Mouse (Mus musculus) cerebellum, adult 2 months (tissue): ENCODE results near the gene Impg1. TPM values are rescaled to one million over a fixed set of nuclear protein-coding genes. Genes with fewer than 3 reads are reported as not detected.

Experiments used
- DNase-seq, 2 experiments: peaks; one replicate each; pipeline ENCODE4 v3.0.0; 2021
- H3K27ac ChIP-seq: fragments of 200-500 bp; 2 replicates; pipeline ENCODE4 v1.5.1; 2012; ENCODE audit warnings: low read length, control low read depth, inconsistent platforms; ENCODE audit not compliant: insufficient read depth
- H3K27me3 ChIP-seq: fragments of 200-500 bp; 2 replicates; pipeline ENCODE4 v1.6.1; 2012; ENCODE audit warnings: inconsistent platforms, mild to moderate bottlenecking, low read length, moderate library complexity; ENCODE audit not compliant: control insufficient read depth, insufficient read depth
- H3K4me1 ChIP-seq: fragments of 200-500 bp; 2 replicates; pipeline ENCODE4 v1.6.1; 2011; ENCODE audit warnings: low read length; ENCODE audit not compliant: control insufficient read depth, insufficient read depth
- H3K4me3 ChIP-seq: fragments of 200-500 bp; replicated peaks from 2 replicates; pipeline ENCODE3; 2011; ENCODE audit warnings: mild to moderate bottlenecking, low read depth, low read length, control low read depth; ENCODE audit not compliant: insufficient read depth
- CTCF ChIP-seq: fragments of 200-500 bp; IDR thresholded peaks from 2 replicates; pipeline ENCODE4 v1.5.1; 2011; ENCODE audit warnings: low read depth, mild to moderate bottlenecking, control low read depth, low read length, moderate library complexity, borderline replicate concordance; ENCODE audit not compliant: insufficient read depth
- POLR2A ChIP-seq: fragments of 200-500 bp; IDR thresholded peaks from 2 replicates; pipeline ENCODE4 v1.6.1; 2011; ENCODE audit warnings: low read length, control low read depth, borderline replicate concordance; ENCODE audit not compliant: insufficient read depth
- WGBS: fragments of 180-500 bp; shearing (Covaris S2); methylation state at CpG from one replicate; pipeline ENCODE4 v1.1.7; 2018; 5-methylcytosine and 5-hydroxymethylcytosine counted together
- polyA plus RNA-seq: library from polyadenylated mRNA; depleted of rRNA; stranded (reverse); fragments of >200 nt; gene quantifications from 2 replicates; pipeline ENCODE4 v1.2.3, GENCODE M21; 2012

Gene Impg1
- polyA plus RNA-seq, 1 experiment: 0.25 TPM

DNA sequence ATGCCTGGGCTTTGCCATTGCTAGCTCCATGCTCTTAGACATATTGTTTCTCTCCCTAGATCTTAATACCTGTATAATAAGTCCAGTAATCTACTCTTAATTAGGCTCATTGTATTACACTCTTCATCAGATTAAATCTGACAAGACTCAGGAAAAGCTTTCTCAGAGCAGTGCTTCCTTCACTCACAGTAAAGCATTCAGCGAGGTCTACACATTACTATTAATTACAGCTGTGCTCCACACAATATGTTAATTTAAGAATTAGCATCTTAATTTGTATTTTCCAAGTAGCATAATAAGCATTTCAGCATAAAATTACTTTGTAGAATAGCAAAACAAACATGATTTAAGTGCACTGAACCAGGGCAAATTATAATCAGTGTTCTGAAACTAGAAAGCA lies 192.3 kb downstream of the Impg1 start:
- DNase-seq: no peak
- WGBS: 78% methylated on average over 1 of the region's 1 CpGs
- TF ChIP-seq POLR2A (no peak), CTCF (no peak)
- Histone ChIP-seq H3K4me1 (no peaks in the 10 kb centered on the region), H3K27ac (no peak overlapping the region), H3K27me3 (no peaks in the 10 kb centered on the region), H3K4me3 (no peak overlapping the region)

DNA sequence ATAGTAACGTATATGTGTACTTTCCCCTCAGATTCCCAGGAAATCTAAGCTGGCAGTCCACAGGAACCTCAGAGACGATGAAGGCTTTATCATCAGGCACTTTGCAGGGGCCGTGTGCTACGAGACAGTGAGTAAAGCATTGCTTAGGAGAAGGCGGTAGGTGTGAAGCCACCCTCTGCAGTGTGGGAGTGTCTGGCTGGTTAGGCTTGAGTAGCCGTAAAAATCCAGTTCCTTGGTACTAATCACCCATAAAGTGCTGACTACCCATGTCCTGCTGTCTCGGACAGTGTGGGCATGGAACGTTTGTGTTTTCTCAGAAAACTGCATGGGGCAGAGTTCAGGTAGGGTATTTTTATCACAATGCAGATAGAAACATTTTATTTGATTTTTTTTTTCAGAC lies 195.7 kb downstream of the Impg1 start:
- H3K4me1 ChIP-seq: no peaks in the 10 kb centered on the region
- WGBS: 69% methylated on average over 8 of the region's 8 CpGs
- no peak overlapping the region for H3K27ac ChIP-seq
- H3K4me3 ChIP-seq: no peak overlapping the region
- DNase-seq: no peak
- H3K27me3 ChIP-seq: no peaks in the 10 kb centered on the region
- TF ChIP-seq POLR2A (no peak), CTCF (no peak)

DNA sequence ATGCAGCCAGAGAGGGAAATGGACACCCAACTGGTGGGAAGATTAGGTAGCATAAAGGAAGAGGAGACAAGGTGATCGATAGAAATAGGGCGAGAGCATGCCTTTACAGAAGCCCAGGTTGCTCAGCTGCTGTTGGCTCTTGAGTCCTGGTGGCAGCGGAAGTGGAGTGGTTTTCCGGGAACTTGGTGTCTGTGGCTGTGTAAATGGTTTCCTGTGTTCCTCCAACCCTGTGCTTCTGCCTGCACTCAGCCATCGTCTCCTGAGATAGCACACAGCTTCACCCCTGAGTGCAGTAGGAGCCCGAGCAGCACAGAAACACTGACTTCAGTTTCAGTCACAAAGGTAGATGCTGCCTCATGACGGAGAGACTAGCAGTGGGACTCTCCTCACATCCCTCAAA lies 198.8 kb downstream of the Impg1 start:
- Histone ChIP-seq H3K27me3 (no peaks in the 10 kb centered on the region), H3K4me1 (no peaks in the 10 kb centered on the region), H3K27ac (no peak overlapping the region), H3K4me3 (no peak overlapping the region)
- WGBS: 94% methylated on average over 7 of the region's 7 CpGs
- TF ChIP-seq POLR2A (no peak), CTCF (no peak)
- no peak for DNase-seq

DNA sequence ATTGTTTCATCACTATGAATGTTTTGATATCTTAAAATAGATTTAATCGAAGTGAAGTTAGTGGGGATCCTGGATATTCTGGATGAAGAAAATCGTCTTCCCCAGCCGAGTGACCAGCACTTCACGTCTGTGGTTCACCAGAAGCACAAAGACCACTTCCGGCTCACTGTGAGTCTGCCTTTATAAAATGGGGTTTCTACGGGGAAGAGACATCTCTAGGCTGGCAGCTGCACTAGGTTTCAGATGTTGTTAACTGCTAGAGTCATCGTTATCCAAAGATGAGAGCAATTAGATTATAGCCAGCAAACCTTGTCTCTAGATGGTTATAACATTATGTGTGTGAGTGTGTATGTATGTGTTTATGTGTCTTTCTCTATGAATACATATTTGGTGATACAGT lies 199.2 kb downstream of the Impg1 start:
- DNase-seq: no peak
- Histone ChIP-seq H3K4me1 (no peaks in the 10 kb centered on the region), H3K27me3 (no peaks in the 10 kb centered on the region), H3K27ac (no peak overlapping the region), H3K4me3 (no peak overlapping the region)
- TF ChIP-seq CTCF (no peak), POLR2A (no peak)
- WGBS: 92% methylated on average over 7 of the region's 7 CpGs
